22 mouse cellular contexts compared by ENCODE assay signal in the genomic region with DNA sequence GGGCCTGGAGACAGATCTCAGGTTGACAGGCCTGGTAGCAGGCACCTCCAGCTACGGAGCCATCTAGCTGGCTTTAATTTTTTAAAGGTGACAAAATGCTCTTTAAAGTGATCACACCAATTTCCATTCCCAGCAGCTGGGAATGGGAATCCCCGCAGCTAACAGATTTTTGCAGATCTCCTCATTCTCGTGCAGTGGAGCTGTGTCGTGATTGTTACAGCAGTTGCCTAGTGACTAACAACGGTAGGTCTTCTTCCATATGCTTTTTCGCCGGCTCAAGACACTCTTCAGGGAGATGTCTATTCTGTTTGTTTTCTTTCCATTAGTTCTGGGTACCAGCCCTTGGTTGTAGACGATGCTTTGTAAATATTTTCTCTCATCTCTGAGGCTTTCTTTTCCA.
A peak's percentile ranks its signal among the peaks of the same experiment; 100 is the strongest.
DNase-seq lines count a peak whose midpoint lies in the region; ATAC-seq lines count a peak whose summit lies in the region.
"Had no signal": no experiment of that assay in that cellular context is flagged by ENCODE, and none has a peak within 500 bp of the region (broad histone marks: within the 10 kb centered on the region; RNA-seq: fewer than 3 reads in every experiment).

No protein-coding gene starts in this region.

- WGBS in hindbrain, embryonic 15.5 days = 51% methylated on average over 8 of the region's 8 CpGs
- 68% methylated on average over 8 of the region's 8 CpGs for WGBS in hindbrain, embryonic 10.5 days

- H3K4me2 ChIP-seq in hindbrain, embryonic 15.5 days = no peak overlapping the region
- H3K4me2 ChIP-seq: embryonic facial prominence, embryonic 15.5 days; forebrain, embryonic 15.5 days; hindbrain, embryonic 13.5 days had no signal

- H3K4me1 ChIP-seq in hindbrain, embryonic 15.5 days (replicated peaks) = no peaks in the 10 kb centered on the region
- H3K4me1 ChIP-seq in hindbrain, embryonic 10.5 days (replicated peaks) = peaks cover 6% of the 10 kb centered on the region; the same call in 1 of the 2 replicates
- H3K4me1 ChIP-seq: forebrain, embryonic 15.5 days; hindbrain, embryonic 13.5 days had no signal

- H3K27me3 ChIP-seq in hindbrain, embryonic 15.5 days = no peaks in the 10 kb centered on the region
- no peaks in the 10 kb centered on the region for H3K27me3 ChIP-seq in hindbrain, embryonic 10.5 days (ENCODE audit: insufficient read depth, poor library complexity, severe bottlenecking)
- H3K27me3 ChIP-seq: embryonic facial prominence, embryonic 15.5 days; forebrain, embryonic 15.5 days; hindbrain, embryonic 13.5 days had no signal

- H3K36me3 ChIP-seq in hindbrain, embryonic 15.5 days = no peaks in the 10 kb centered on the region
- H3K36me3 ChIP-seq in hindbrain, embryonic 10.5 days = no peaks in the 10 kb centered on the region
- H3K36me3 ChIP-seq: embryonic facial prominence, embryonic 15.5 days; forebrain, embryonic 15.5 days; heart, embryonic 10.5 days; hindbrain, embryonic 13.5 days had no signal

- no peak for ATAC-seq in hindbrain, embryonic 15.5 days (ENCODE audit: low FRiP score, low read depth)
- ATAC-seq: forebrain, embryonic 15.5 days; inflammation-experienced regulatory T-cells, adult 6 months had no signal

- 0 out of 2 replicates have a peak overlapping the region, but pooled peaks have one; percentile 22 for H3K27ac ChIP-seq in hindbrain, embryonic 15.5 days (replicated peaks)
- no peak overlapping the region for H3K27ac ChIP-seq in hindbrain, embryonic 10.5 days
- H3K27ac ChIP-seq: embryonic facial prominence, embryonic 15.5 days; forebrain, embryonic 15.5 days; heart, embryonic 10.5 days; hindbrain, embryonic 13.5 days had no signal

- H3K4me3 ChIP-seq in hindbrain, embryonic 15.5 days = no peak overlapping the region
- no peak overlapping the region for H3K4me3 ChIP-seq in hindbrain, embryonic 10.5 days
- H3K4me3 ChIP-seq: embryonic facial prominence, embryonic 15.5 days; erythroblast, embryonic 14.5 days; forebrain, embryonic 15.5 days; heart, embryonic 10.5 days; hindbrain, embryonic 13.5 days had no signal

- intact Hi-C loops in left cerebral cortex, postnatal 25 days (cut with DNase I) = no loop called here

- no peak overlapping the region for H3K9ac ChIP-seq in hindbrain, embryonic 15.5 days
- H3K9ac ChIP-seq: embryonic facial prominence, embryonic 15.5 days; forebrain, embryonic 15.5 days; hindbrain, embryonic 13.5 days had no signal

- no peaks in the 10 kb centered on the region for H3K9me3 ChIP-seq in hindbrain, embryonic 15.5 days
- H3K9me3 ChIP-seq in hindbrain, embryonic 10.5 days = no peaks in the 10 kb centered on the region
- H3K9me3 ChIP-seq: embryonic facial prominence, embryonic 15.5 days; forebrain, embryonic 15.5 days; heart, embryonic 10.5 days; hindbrain, embryonic 13.5 days had no signal

- no peak for DNase-seq in hindbrain, embryonic 10.5 days (ENCODE audit: low spot score)
- peak; percentile 23 to 40 for DNase-seq in left cerebral cortex, postnatal 25 days (ENCODE audit: low spot score in 2 of 2)
- DNase-seq in left cerebral cortex, adult 18-20 months (ENCODE audit: low spot score in 2 of 2) = no peak
- DNase-seq in right cerebral cortex, postnatal 10 days (ENCODE audit: low spot score in 2 of 2) = peak; percentile 37 to 48
- no peak for DNase-seq in right cerebral cortex, postnatal 36 days (ENCODE audit: low spot score in 2 of 2)
- DNase-seq in cerebellum, adult 8-10 months = no peak
- DNase-seq: adrenal gland, adult 2 months; adrenal gland, postnatal 25 days; cerebellum, adult 2 months; cerebellum, postnatal 14 days; embryo, embryonic 11 days; gastrocnemius, postnatal 10 days; heart, adult 18-20 months; heart, postnatal 10 days; heart, postnatal 4 days had no signal

Comparison
In these comparisons a context has a peak if more than half of its experiments do, and no peak if none do; other contexts are left out.
1. DNase-seq: peak in left cerebral cortex, postnatal 25 days (2 of 2) and right cerebral cortex, postnatal 10 days (2 of 2); none in hindbrain, embryonic 10.5 days (single experiment), left cerebral cortex, adult 18-20 months (0 of 2), right cerebral cortex, postnatal 36 days (0 of 2) and cerebellum, adult 8-10 months (single experiment).